Mouse (Mus musculus): ENCODE data around the gene Mab21l1.

DNA sequence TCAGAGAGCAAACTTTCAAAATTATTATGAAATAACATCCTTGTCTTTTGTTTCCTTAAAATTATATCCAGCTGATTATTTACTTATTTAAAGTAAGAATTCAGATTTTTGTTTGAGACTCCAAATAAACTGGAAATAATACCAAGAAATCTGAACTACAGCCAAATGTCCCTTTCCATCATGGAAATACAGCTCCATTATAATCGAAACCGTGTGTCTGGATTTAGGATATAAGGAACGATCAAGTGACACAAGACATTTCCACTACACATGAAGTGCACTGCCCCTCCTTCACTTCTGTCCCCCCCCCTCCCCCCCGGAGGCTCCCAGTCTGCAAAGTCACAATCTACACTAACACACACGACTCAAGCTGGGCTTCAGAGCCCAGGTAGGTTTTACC, 33.8 kb downstream of the Mab21l1 start:
- TF ChIP-seq CTCF (IDR thresholded peaks at IDR 0.05; ENCODE audit: low read depth, low read length): no peak
- no peak for TF ChIP-seq POLR2A (IDR thresholded peaks at IDR 0.05; ENCODE audit: borderline replicate concordance, low read depth, low read length)
